Mouse (Mus musculus): ENCODE results near the gene 1700011L22Rik.

GRCm38 (mm10) chr8:79239320-79239719 is 9.1 kb downstream of the 1700011L22Rik start:
- TF ChIP-seq CTCF (IDR thresholded peaks at IDR 0.05; ENCODE audit: borderline replicate concordance, insufficient read depth, low read length) = no peak
- TF ChIP-seq POLR2A (IDR thresholded peaks at IDR 0.05; ENCODE audit: low read depth, low read length) = no peak
